ENCODE assay signal across 10 mouse cellular contexts in genomic region chr14:34810763-34811489, GRCm38 (mm10). TPM values are rescaled to one million over a fixed set of nuclear protein-coding genes. Genes with fewer than 3 reads are reported as not detected.
A peak's percentile ranks its signal among the peaks of the same experiment; 100 is the strongest.
DNase-seq lines count a peak whose midpoint lies in the region; ATAC-seq and TF ChIP-seq lines count a peak whose summit lies in the region.
"Had no signal": no experiment of that assay in that cellular context is flagged by ENCODE, and none has a peak within 500 bp of the region (broad histone marks: within the 10 kb centered on the region; RNA-seq: fewer than 3 reads in every experiment).

No protein-coding gene starts in this region.

- H3K36me3 ChIP-seq in forebrain, postnatal 0 days (ENCODE audit: insufficient read depth): no peaks in the 10 kb centered on the region
- no peaks in the 10 kb centered on the region for H3K36me3 ChIP-seq in hindbrain, postnatal 0 days (ENCODE audit: insufficient read depth, low read length)
- H3K36me3 ChIP-seq in limb, embryonic 10.5 days: no peaks in the 10 kb centered on the region
- H3K36me3 ChIP-seq: stomach, embryonic 15.5 days had no signal

- peak; percentile 94 for TF ChIP-seq CTCF in cerebellum, adult 2 months (IDR thresholded peaks at IDR 0.05; ENCODE audit: borderline replicate concordance, insufficient read depth, low read depth, low read length)
- TF ChIP-seq CTCF in forebrain, postnatal 0 days (IDR thresholded peaks at IDR 0.05; ENCODE audit: low read depth): peak; percentile 99
- TF ChIP-seq CTCF in hindbrain, postnatal 0 days (IDR thresholded peaks at IDR 0.05; ENCODE audit: low read depth): peak; percentile 99

- H3K4me2 ChIP-seq in forebrain, postnatal 0 days (ENCODE audit: low read depth): peak overlapping the region; percentile 51
- H3K4me2 ChIP-seq in hindbrain, postnatal 0 days (ENCODE audit: low read depth, low read length): peak overlapping the region; percentile 55
- H3K4me2 ChIP-seq: stomach, embryonic 15.5 days had no signal

- no peaks in the 10 kb centered on the region for H3K4me1 ChIP-seq in cerebellum, adult 2 months (ENCODE audit: control insufficient read depth, insufficient read depth, low read length)
- no peaks in the 10 kb centered on the region for H3K4me1 ChIP-seq in forebrain, postnatal 0 days (ENCODE audit: insufficient read depth)
- no peaks in the 10 kb centered on the region for H3K4me1 ChIP-seq in hindbrain, postnatal 0 days (ENCODE audit: insufficient read depth, low read length)
- no peaks in the 10 kb centered on the region for H3K4me1 ChIP-seq in limb, embryonic 10.5 days
- H3K4me1 ChIP-seq: stomach, embryonic 15.5 days had no signal

- H3K9me3 ChIP-seq in forebrain, postnatal 0 days (ENCODE audit: low read length): no peaks in the 10 kb centered on the region
- no peaks in the 10 kb centered on the region for H3K9me3 ChIP-seq in hindbrain, postnatal 0 days (ENCODE audit: low read length)
- H3K9me3 ChIP-seq in limb, embryonic 10.5 days (replicated peaks): no peaks in the 10 kb centered on the region
- H3K9me3 ChIP-seq: stomach, embryonic 15.5 days had no signal

- no peak overlapping the region for H3K27ac ChIP-seq in cerebellum, adult 2 months (ENCODE audit: insufficient read depth, low read length)
- no peak overlapping the region for H3K27ac ChIP-seq in forebrain, postnatal 0 days (ENCODE audit: low read depth, low read length)
- H3K27ac ChIP-seq in hindbrain, postnatal 0 days: no peak overlapping the region
- no peak overlapping the region for H3K27ac ChIP-seq in limb, embryonic 10.5 days
- H3K27ac ChIP-seq: stomach, embryonic 15.5 days had no signal

- peak; percentile 86 to 90 for DNase-seq in left cerebral cortex, adult 18-20 months (ENCODE audit: low spot score in 2 of 2)
- DNase-seq in left cerebral cortex, adult 11 months (ENCODE audit: low spot score): no peak
- DNase-seq in cerebellum, adult 2 months: peak; percentile 61 to 79
- DNase-seq in forebrain, postnatal 0 days: peak; percentile 97
- peak; percentile 95 for DNase-seq in hindbrain, postnatal 0 days (ENCODE audit: low spot score)
- DNase-seq in limb, embryonic 10.5 days (ENCODE audit: low spot score): peak; percentile 87
- DNase-seq in neural tube, embryonic 10.5 days (ENCODE audit: extremely low spot score, low spot score): peak; percentile 86
- DNase-seq in thymus, postnatal 0 days (ENCODE audit: low spot score): peak; percentile 66

- peak overlapping the region; percentile 16 for H3K4me3 ChIP-seq in cerebellum, adult 2 months (replicated peaks; ENCODE audit: insufficient read depth, low read depth, low read length)
- peak overlapping the region; percentile 7; the same call in 1 of the 2 replicates for H3K4me3 ChIP-seq in forebrain, postnatal 0 days (ENCODE audit: low read depth, low read length)
- peak overlapping the region; percentile 19 for H3K4me3 ChIP-seq in hindbrain, postnatal 0 days (ENCODE audit: low read length)
- H3K4me3 ChIP-seq in limb, embryonic 10.5 days: no peak overlapping the region
- H3K4me3 ChIP-seq: erythroblast, embryonic 14.5 days; stomach, embryonic 15.5 days had no signal

- H3K9ac ChIP-seq in forebrain, postnatal 0 days: no peak overlapping the region
- 0 out of 2 replicates have a peak overlapping the region, but pooled peaks have one; percentile 19 for H3K9ac ChIP-seq in hindbrain, postnatal 0 days (replicated peaks; ENCODE audit: low read length)
- H3K9ac ChIP-seq: stomach, embryonic 15.5 days had no signal

- H3K27me3 ChIP-seq in cerebellum, adult 2 months (ENCODE audit: control insufficient read depth, insufficient read depth, low read length): no peaks in the 10 kb centered on the region
- H3K27me3 ChIP-seq in forebrain, postnatal 0 days (ENCODE audit: insufficient read depth, low read length): peaks cover 3% of the 10 kb centered on the region; the same call in 1 of the 2 replicates
- H3K27me3 ChIP-seq in hindbrain, postnatal 0 days (ENCODE audit: insufficient read depth, low read length): peaks cover 1% of the 10 kb centered on the region
- peaks cover 25% of the 10 kb centered on the region for H3K27me3 ChIP-seq in limb, embryonic 10.5 days (ENCODE audit: low read depth, poor library complexity, severe bottlenecking)

- peak; percentile 95 for ATAC-seq in forebrain, postnatal 0 days
- ATAC-seq in hindbrain, postnatal 0 days: peak; percentile 95

- TF ChIP-seq POLR2A in cerebellum, adult 2 months (IDR thresholded peaks at IDR 0.05; ENCODE audit: borderline replicate concordance, insufficient read depth, low read length): no peak

- 19% methylated on average over 16 of the region's 16 CpGs for WGBS in cerebellum, adult 2 months
- WGBS in forebrain, postnatal 0 days: 15% methylated on average over 16 of the region's 16 CpGs
- WGBS in hindbrain, postnatal 0 days: 16% methylated on average over 16 of the region's 16 CpGs
- 21% methylated on average over 16 of the region's 16 CpGs for WGBS in limb, embryonic 10.5 days

RNA-seq across cellular contexts. Expression of gene Grid1, which starts 9.0 kb away (rescaled TPM):
- total RNA-seq in left cerebral cortex, adult 18-20 months (2021): 10 to 100 TPM; 44.8 to 45.0 TPM
- 13.0 and 13.3 TPM in 2 replicates for polyA plus RNA-seq in cerebellum, adult 2 months (2012; rRNA removed)
- 22.2 and 28.3 TPM in 2 replicates for total RNA-seq in forebrain, postnatal 0 days (2014; rRNA removed)
- polyA plus RNA-seq in forebrain, postnatal 0 days (2015; fragmentation: Nextera tagmentation; extraction: Ambion mirVana): 3.3 and 9.2 TPM in 2 replicates
- 33.7 and 36.7 TPM in 2 replicates for total RNA-seq in hindbrain, postnatal 0 days (2014; rRNA removed)
- 8.1 and 8.6 TPM in 2 replicates for polyA plus RNA-seq in hindbrain, postnatal 0 days (2015; fragmentation: Nextera tagmentation; extraction: Ambion mirVana)
- 0.05 and 0.06 TPM in 2 replicates for polyA plus RNA-seq in limb, embryonic 10.5 days (2016; fragmentation: Nextera tagmentation; extraction: Ambion mirVana)
- 0.05 and 0.08 TPM in 2 replicates for polyA plus RNA-seq in thymus, postnatal 0 days (2015; fragmentation: Nextera tagmentation; extraction: Ambion mirVana)
- polyA plus RNA-seq: erythroblast, embryonic 14.5 days had no signal
